Mouse (Mus musculus): ENCODE measurements around the gene Slc4a1. TPM values are rescaled to one million over a fixed set of nuclear protein-coding genes. Genes with fewer than 3 reads are reported as not detected.
"Not testable (repeated sequence)": the region's sequence is repeated elsewhere in the genome, so short reads cannot be mapped to it uniquely, and the experiment has no call there.

Slc4a1 gene
- total RNA-seq (2021) = 10 to 100 TPM; 22.7 to 23.0 TPM
- long read RNA-seq, experiment 1, partial matches to known transcripts = 1 of 2 reads
- long read RNA-seq, experiment 1, other reads (novel, unspliced or antisense) = 1 of 2 reads
- long read RNA-seq, experiment 2, full-length matches to known transcripts = 2 of 2 reads
- long read RNA-seq, experiment 2, partial matches to known transcripts = 0 of 2 reads
- long read RNA-seq, experiment 2, other reads (novel, unspliced or antisense) = 0 of 2 reads

- intact Hi-C loops (cut with DNase I); DNase-seq: not testable (repeated sequence)
Measured at GRCm38 (mm10) chr11:102366103-102366502, at the start of gene Slc4a1. Slc4a1 (minus strand) TSS chr11:102366203.

- intact Hi-C loops (cut with DNase I) = no loop called here
- DNase-seq = no peak
Measured at GRCm38 (mm10) chr11:102415034-102415802, 49.2 kb upstream of the Slc4a1 start.

DNA sequence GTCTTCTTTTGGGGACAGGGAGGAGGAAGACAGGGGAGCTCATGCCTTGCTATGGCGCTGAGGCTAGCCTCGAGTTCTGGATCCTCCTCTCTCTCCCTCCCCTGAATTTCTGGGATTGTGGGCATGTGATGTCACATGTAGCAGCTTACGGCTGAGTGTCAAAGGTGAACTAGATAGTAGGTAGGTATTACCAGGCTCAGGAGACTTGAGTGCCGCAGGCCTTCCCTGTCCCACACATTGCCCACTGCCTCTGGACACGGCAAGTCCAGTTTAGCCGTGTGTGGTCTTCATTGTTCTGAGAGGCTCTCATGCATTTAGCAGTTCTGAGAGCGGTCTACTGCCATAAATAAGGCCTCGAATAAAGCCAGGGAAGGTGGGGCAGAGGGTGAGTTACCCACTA is 47.1 kb upstream of the Slc4a1 start:
- intact Hi-C loops (cut with DNase I) = no loop called here
- DNase-seq = no peak

DNA sequence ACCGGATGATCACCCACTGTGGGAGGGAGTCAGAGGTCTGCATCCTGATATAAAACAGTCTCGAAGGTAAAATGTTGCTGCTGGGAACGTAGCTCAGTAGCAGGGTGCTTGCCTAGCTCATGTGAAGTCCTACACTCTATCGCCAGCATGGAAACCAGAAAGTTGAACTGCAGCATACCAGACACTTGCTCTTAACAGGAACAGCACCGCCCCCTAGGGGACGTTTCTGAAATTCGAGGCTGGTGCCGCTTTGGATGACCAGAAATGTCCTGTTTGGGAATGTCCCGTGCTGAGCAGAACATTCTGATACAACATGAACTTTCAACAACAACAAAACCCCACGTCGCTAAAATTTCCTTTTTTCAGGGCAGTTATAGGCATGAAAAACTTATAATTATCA is 45.7 kb upstream of the Slc4a1 start:
- peak; percentile 93 to 96 for DNase-seq
- intact Hi-C loops (cut with DNase I) = loop anchor here (2.0 kb wide), 2 partner anchors 19 to 103 kb away; partner anchors contain the start of gene Grn

GRCm38 (mm10) chr11:102411061-102411460 is 45.1 kb upstream of the Slc4a1 start:
- no peak for DNase-seq
- intact Hi-C loops (cut with DNase I) = loop anchor here (2.0 kb wide), 2 partner anchors 20 to 102 kb away; partner anchors contain the start of gene Grn

GRCm38 (mm10) chr11:102410345-102410744 is 44.3 kb upstream of the Slc4a1 start:
- intact Hi-C loops (cut with DNase I) = loop anchor here (2.0 kb wide), 2 partner anchors 20 to 102 kb away; partner anchors contain the start of gene Grn
- DNase-seq = not testable (repeated sequence)

- intact Hi-C loops (cut with DNase I) = loop anchor here (2.0 kb wide), 3 partner anchors 21 to 113 kb away; partner anchors contain the start of genes Atxn7l3 and Grn
Measured at GRCm38 (mm10) chr11:102409795-102410330, 43.9 kb upstream of the Slc4a1 start.

DNA sequence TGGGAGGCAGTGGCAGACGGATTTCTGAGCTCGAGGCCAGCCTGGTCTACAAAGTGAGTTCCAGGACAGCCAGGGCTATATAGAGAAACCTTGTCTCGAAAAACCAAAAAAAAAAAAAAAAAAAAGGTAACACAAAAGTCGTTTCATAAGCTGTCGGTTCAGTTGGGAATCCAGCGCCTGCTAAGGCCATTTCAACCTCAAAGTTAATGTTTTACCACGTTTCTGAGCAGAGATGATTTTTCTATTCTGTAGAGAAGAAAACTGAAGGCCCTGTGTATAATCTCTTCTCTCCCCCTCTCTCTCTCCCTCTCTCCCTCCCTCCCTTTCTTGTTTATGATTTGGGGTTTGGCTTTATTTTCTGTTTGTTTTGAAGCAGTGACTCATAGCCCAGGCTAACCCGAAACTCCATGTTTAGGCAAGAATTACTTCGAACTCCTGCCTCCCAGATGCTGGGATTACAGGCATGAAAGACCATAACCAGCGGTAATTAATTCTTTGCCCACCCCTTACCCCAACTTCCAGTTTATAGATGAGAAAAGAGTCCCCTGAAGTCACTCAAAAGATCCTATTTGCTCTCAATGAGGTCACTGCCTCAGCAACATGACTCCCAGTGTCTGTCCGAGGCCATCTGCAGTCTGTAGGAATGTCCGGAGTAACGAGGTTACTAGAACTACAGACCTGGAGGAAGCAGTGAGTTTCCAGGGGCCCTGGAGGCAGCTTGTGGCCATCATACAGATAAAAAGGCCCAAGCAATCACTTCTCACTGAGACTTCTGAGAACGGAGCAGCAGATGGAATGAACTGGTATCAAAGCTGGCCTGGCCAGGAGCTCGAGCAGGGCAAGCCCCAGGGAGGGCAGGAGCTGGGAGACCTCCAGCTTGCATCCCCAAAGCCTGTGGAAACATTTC is 43.1 kb upstream of the Slc4a1 start:
- intact Hi-C loops (cut with DNase I) = loop anchor here (2.0 kb wide), 1 partner anchor 112 kb away; the partner anchor contains the start of gene Atxn7l3
- DNase-seq = no peak

More at GRCm38 (mm10) chr11:102409795-102410330, 43.9 kb upstream of the Slc4a1 start:
- no peak for DNase-seq

DNA sequence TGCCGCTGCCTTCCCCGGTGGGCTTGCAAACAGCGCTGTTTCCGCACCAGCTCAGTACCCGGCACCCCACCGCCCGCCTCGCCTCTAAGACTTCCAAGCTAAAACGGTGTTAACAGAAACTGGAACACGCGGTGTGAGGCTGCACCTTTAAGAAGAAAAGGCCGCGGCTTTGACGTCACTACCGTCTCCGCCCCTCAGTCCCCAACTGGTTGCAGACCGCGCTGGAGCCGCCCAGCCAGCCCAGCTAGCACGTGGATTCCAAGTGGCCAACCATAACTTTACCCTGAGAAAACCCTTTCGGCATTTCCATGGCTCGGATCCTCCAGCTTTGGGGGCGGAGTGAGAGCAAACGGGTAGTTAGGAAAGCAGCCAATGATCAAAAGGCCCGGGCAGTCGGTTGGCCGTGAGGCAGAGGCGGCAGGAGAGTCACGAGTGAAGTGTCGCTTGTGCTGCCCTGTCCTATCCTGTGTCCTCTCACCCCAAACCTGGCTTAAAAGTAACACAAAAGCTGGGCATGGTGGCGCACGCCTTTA is 42.4 kb upstream of the Slc4a1 start:
- DNase-seq = peak; percentile 94 to 96
- intact Hi-C loops (cut with DNase I) = loop anchor here (2.0 kb wide), 1 partner anchor 112 kb away; the partner anchor contains the start of gene Atxn7l3

DNA sequence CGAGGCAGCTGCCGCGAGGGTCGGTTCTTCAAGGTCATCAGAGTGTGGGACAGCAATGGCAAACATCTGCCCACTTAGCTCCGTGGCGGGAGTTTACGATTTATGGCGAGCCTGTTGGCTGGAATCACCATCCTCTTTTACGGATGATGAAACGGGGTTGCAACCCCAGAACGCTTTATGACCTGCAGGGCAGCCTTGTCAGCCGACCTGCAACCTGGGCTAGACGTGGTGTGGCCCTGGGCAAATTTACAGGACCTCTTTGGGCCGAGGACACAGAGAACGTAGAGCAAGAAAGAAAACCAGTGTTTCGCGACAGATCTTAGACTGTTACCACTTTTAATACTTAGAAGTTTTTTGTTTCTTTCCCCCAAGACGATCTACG is 41.8 kb upstream of the Slc4a1 start, which contains the start of gene Slc25a39:
TSS of gene Slc25a39 (minus strand) at position 113 of the 382 bp plus-strand sequence.
- intact Hi-C loops (cut with DNase I) = loop anchor here (1.0 to 2.0 kb wide), 2 partner anchors 88 to 111 kb away; partner anchors contain the start of gene Atxn7l3
- DNase-seq = no peak

DNA sequence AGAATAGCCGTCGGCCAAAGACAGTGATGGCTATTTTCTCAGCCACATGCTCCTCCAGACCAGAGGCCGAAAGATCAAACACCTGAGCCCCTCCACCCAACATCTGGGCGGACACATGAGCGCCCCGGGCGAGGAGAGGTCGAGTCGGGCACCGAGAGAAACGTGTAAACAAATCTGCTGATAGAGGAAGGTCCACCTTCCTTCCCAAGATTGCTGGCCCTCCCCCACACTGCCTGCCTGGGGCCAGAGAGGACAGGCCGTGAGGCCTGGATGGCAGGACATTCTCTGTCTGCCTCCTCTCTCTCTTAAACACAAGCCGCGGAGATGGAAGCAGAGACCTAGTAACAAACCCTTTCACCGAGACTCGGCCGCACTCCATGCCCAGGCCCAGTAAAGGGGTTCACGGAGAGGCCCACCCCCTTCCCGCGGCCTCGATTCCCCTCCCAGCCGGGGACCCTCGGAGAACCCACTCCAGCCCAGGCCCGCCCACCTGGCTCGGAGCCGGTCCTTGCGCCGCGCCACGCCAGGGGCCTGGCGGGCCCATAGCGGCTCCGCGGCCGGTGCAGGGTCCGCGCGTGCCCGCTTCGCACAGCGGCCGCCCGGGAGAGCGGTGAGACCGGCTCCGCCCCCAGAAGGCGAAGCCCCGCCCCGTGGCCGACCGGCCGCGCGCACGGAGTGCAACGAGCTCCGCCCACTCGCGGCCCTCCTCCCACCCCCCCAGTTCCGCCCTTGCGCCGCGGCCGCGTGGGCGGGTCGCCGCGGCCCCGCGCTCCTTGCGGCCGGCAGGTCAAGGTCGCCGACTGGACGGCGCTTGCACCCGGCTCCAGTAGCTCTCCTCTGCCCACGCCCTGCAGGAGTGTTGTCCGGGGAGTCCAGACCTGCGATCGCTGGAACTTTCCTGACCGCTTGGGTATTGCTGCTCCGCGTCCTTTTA is 41.2 kb upstream of the Slc4a1 start:
- intact Hi-C loops (cut with DNase I) = loop anchor here (1.0 kb wide), 1 partner anchor 87 kb away; no protein-coding TSS in a partner anchor
- peak; percentile 98 for DNase-seq

DNA sequence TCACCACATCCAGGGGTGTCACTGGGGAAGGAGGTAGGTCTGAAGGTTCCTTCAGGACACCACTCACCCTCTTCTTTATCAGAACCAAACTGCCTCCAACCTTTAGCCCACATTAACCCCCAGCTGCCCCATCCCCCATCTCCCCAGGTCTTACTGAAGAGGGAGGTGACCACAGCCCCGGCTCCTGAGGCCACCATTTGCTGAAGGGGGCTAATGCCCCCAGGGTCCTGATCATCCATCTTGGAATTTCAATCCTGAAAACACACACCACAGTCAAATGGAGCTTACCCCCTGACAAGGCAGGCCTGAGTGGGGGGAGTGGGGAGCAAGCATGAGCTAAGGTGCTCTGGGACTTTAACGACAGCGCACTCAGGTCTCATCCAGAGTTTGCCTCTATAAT is 40.4 kb upstream of the Slc4a1 start:
- peak in 1 of 2 experiments; percentile 6 for DNase-seq
- intact Hi-C loops (cut with DNase I) = no loop called here

DNA sequence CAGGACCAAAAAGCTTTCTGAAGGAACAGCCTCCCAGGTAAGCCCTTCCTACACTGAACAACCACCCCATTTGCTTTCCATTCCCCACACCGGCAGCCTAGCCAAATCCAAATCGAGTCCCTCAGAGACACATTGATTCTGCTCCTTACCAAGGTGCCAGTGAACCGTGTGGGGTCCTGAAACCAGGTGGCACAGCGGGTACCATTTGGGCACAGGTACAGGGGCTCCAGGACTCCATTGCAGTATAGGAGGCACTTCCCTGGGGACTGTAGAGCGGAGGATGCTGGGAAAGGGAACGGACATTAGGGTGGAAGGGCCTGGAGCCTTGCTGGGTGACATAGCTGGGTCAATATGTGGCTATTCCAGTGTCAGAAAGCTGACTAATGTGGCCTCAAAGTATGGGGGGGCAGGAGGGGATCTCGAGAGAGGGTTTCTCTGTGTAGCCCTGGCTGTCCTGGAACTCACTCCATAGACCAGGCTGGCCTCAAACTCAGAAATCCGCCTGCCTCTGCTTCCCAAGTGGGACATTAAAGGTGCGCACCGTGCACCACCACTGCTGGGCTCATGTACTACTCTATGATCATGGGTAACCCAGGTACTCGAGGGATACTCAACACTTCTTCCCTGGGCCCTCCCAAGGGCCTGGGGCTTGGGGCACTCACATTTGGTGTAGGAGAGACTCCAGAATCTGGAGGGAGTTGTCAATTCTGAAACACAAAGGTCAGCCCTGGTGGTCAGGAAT is 39.7 kb upstream of the Slc4a1 start:
- no peak for DNase-seq
- intact Hi-C loops (cut with DNase I) = no loop called here

GRCm38 (mm10) chr11:102404161-102405010 is 38.4 kb upstream of the Slc4a1 start:
- intact Hi-C loops (cut with DNase I) = no loop called here
- no peak for DNase-seq

GRCm38 (mm10) chr11:102403657-102404056 is 37.7 kb upstream of the Slc4a1 start:
- intact Hi-C loops (cut with DNase I) = no loop called here
- no peak for DNase-seq

- no peak for DNase-seq
- intact Hi-C loops (cut with DNase I) = no loop called here
Measured at GRCm38 (mm10) chr11:102401898-102402500, 36.0 kb upstream of the Slc4a1 start.
